Mouse (Mus musculus): ENCODE results near the gene Ctdspl. TPM values are rescaled to one million over a fixed set of nuclear protein-coding genes. Genes with fewer than 3 reads are reported as not detected.

The Ctdspl gene
- polyA plus RNA-seq, 1 experiment from 2014 or later: 17.4 TPM

GRCm38 (mm10) chr9:119080040-119080675, 153.9 kb downstream of the Ctdspl start:
- Histone ChIP-seq H3K9ac (no peak overlapping the region), H3K27ac (no peak overlapping the region), H3K27me3 (replicated peaks) (no peaks in the 10 kb centered on the region), H3K9me3 (no peaks in the 10 kb centered on the region), H3K4me1 (peaks cover 21% of the 10 kb centered on the region), H3K4me3 (replicated peaks) (no peak overlapping the region), H3K4me2 (no peak overlapping the region), H3K36me3 (peaks cover 17% of the 10 kb centered on the region; the same call in 1 of the 2 replicates)
- no peak for ATAC-seq (ENCODE audit: insufficient read depth, low FRiP score, low read depth)
- 67% methylated on average over 5 of the region's 5 CpGs for WGBS

GRCm38 (mm10) chr9:119082039-119082438, 155.8 kb downstream of the Ctdspl start:
- 30% methylated on average over 8 of the region's 8 CpGs for WGBS
- H3K27me3 ChIP-seq (replicated peaks): no peaks in the 10 kb centered on the region
- H3K36me3 ChIP-seq: peaks cover 8% of the 10 kb centered on the region; the same call in 1 of the 2 replicates
- H3K4me3 ChIP-seq (replicated peaks): no peak overlapping the region
- peak overlapping the region; percentile 68 for H3K27ac ChIP-seq
- H3K4me1 ChIP-seq: peaks cover 26% of the 10 kb centered on the region
- peak; percentile 23; the same call in 1 of the 2 replicates for ATAC-seq (ENCODE audit: insufficient read depth, low FRiP score, low read depth)
- H3K9ac ChIP-seq: no peak overlapping the region
- no peak overlapping the region for H3K4me2 ChIP-seq
- no peaks in the 10 kb centered on the region for H3K9me3 ChIP-seq

- Histone ChIP-seq H3K4me3 (replicated peaks) (no peak overlapping the region), H3K9ac (no peak overlapping the region), H3K9me3 (no peaks in the 10 kb centered on the region), H3K4me1 (peaks cover 32% of the 10 kb centered on the region), H3K27ac (peak overlapping the region; percentile 68), H3K27me3 (replicated peaks) (no peaks in the 10 kb centered on the region), H3K4me2 (no peak overlapping the region), H3K36me3 (peaks cover 8% of the 10 kb centered on the region; the same call in 1 of the 2 replicates)
- ATAC-seq (ENCODE audit: insufficient read depth, low FRiP score, low read depth): no peak
- 74% methylated on average over 7 of the region's 7 CpGs for WGBS
These were observed 156.6 kb downstream of the Ctdspl start for GRCm38 (mm10) chr9:119082656-119083430.

GRCm38 (mm10) chr9:119083966-119084365, 157.7 kb downstream of the Ctdspl start:
- H3K9me3 ChIP-seq: no peaks in the 10 kb centered on the region
- H3K4me2 ChIP-seq: no peak overlapping the region
- no peak overlapping the region for H3K27ac ChIP-seq
- no peak for ATAC-seq (ENCODE audit: insufficient read depth, low FRiP score, low read depth)
- WGBS: 58% methylated on average over 10 of the region's 10 CpGs
- peaks cover 3% of the 10 kb centered on the region; the same call in 1 of the 2 replicates for H3K36me3 ChIP-seq
- peaks cover 37% of the 10 kb centered on the region for H3K4me1 ChIP-seq
- H3K27me3 ChIP-seq (replicated peaks): no peaks in the 10 kb centered on the region
- no peak overlapping the region for H3K9ac ChIP-seq
- H3K4me3 ChIP-seq (replicated peaks): no peak overlapping the region

GRCm38 (mm10) chr9:119086451-119086850, 160.2 kb downstream of the Ctdspl start:
- H3K4me1 ChIP-seq: peaks cover 39% of the 10 kb centered on the region
- H3K4me3 ChIP-seq (replicated peaks): no peak overlapping the region
- no peak overlapping the region for H3K9ac ChIP-seq
- 0 out of 2 replicates have a peak, but pooled peaks cover 2% of the 10 kb centered on the region for H3K36me3 ChIP-seq
- 29% methylated on average over 1 of the region's 1 CpGs for WGBS
- no peak overlapping the region for H3K4me2 ChIP-seq
- H3K27ac ChIP-seq: no peak overlapping the region
- H3K27me3 ChIP-seq (replicated peaks): no peaks in the 10 kb centered on the region
- H3K9me3 ChIP-seq: no peaks in the 10 kb centered on the region
- ATAC-seq (ENCODE audit: insufficient read depth, low FRiP score, low read depth): no peak

DNA sequence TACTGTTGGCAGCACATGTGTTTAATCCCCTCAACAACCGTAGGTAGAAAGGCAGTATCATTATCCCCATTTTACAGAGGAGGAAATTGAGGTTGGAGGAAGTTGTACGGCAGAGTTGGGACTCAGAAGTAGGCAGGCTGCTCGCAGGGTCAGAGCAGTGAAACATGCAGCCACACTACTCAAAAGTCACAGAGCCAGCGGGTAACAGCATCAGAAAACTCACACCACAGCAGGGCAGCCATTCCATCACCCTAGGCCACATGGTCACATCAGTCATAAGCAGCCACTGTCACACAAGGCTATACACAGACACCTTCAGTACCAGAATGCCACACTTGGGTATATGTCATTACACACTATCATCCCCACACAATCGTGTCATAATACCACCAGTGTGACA, 161.1 kb downstream of the Ctdspl start:
- H3K9ac ChIP-seq: no peak overlapping the region
- 81% methylated on average over 5 of the region's 5 CpGs for WGBS
- peak overlapping the region; percentile 51; the same call in 1 of the 2 replicates for H3K4me3 ChIP-seq (replicated peaks)
- no peaks in the 10 kb centered on the region for H3K9me3 ChIP-seq
- no peak for ATAC-seq (ENCODE audit: insufficient read depth, low FRiP score, low read depth)
- H3K36me3 ChIP-seq: 0 out of 2 replicates have a peak, but pooled peaks cover 2% of the 10 kb centered on the region
- H3K27me3 ChIP-seq (replicated peaks): no peaks in the 10 kb centered on the region
- peaks cover 41% of the 10 kb centered on the region for H3K4me1 ChIP-seq
- peak overlapping the region; percentile 75 for H3K4me2 ChIP-seq
- peak overlapping the region; percentile 95; the same call in 1 of the 2 replicates for H3K27ac ChIP-seq

DNA sequence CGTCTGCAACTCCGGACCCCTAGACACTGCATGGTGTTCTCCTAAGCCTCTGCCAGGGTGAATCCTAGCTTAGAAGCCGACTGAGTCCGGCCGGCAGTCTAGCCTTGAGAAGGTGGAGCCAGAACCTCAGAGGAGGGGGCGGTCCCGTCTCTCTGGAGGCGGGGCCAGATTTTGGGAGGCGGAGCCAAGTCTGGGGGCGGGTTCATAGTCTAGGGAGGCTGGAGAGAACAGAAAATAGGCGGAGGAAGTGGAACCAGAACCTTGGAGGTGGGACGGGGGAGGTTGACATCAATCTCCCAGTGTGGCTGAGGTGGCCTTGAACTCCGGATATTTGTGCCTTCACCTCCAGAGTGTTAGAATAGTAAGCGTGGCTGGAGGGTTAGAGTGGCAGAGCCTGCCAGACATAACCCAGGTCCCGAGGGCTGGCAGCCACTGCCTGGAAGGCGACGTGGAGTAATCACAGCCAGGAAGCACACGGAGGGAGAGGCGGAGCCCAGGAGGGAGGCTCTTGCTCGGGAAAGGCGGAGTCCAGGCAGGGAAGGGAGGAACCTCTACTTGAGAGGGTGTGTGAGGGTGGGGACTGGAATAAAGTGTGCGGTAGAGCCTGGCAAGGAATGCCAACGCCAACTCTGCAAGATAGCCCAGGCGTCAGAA, 162.0 kb downstream of the Ctdspl start:
- peak; percentile 87 for ATAC-seq (ENCODE audit: insufficient read depth, low FRiP score, low read depth)
- no peaks in the 10 kb centered on the region for H3K9me3 ChIP-seq
- WGBS: 2% methylated on average over 24 of the region's 24 CpGs
- H3K4me2 ChIP-seq: peak overlapping the region; percentile 75
- H3K9ac ChIP-seq: no peak overlapping the region
- H3K36me3 ChIP-seq: 0 out of 2 replicates have a peak, but pooled peaks cover 2% of the 10 kb centered on the region
- peaks cover 40% of the 10 kb centered on the region for H3K4me1 ChIP-seq
- H3K27ac ChIP-seq: peak overlapping the region; percentile 95
- H3K27me3 ChIP-seq (replicated peaks): no peaks in the 10 kb centered on the region
- peak overlapping the region; percentile 51 for H3K4me3 ChIP-seq (replicated peaks)

DNA sequence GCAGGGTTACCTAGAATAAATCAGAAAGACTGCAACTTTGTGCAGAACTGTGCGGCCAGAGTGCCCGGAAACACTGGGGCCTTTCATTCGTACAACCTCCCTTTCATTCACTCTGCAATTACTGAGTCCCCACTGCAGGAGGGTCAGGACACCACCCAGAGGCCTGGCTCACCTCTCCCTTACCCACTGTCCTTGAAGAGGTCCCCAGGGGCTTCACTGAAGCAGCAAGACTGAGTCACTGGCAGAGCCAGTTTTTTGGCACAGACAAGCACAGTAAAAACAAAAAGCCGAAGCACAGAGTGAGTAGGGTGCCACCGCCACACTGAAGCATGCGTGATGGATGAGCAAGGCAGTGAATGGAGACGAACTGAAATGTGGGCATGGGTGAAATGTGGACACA, 163.2 kb downstream of the Ctdspl start:
- Histone ChIP-seq H3K9ac (no peak overlapping the region), H3K9me3 (no peaks in the 10 kb centered on the region), H3K4me1 (peaks cover 46% of the 10 kb centered on the region), H3K4me2 (no peak overlapping the region), H3K27ac (no peak overlapping the region), H3K27me3 (replicated peaks) (no peaks in the 10 kb centered on the region), H3K36me3 (0 out of 2 replicates have a peak, but pooled peaks cover under 1% of the 10 kb centered on the region), H3K4me3 (replicated peaks) (no peak overlapping the region)
- no peak for ATAC-seq (ENCODE audit: insufficient read depth, low FRiP score, low read depth)
- WGBS: 63% methylated on average over 7 of the region's 7 CpGs

DNA sequence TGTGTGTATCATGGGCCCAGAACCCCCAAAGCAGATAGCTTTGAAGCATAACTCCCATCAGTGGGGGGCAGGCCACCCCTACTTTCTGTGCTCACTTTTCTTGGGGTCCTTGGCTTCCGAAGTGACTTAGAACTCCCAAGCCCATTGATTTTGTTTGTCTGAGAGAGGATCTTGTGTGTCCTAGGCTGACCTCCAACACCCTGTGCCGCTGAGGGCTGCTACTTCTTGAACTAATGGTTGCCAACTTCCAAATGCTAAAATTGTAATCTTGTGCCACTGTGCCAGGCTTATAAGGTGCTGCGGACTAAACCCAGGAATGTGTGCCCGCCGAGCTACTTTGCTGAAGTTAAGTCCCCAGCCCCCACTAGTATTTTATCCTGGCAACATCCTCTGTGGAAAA, 164.2 kb downstream of the Ctdspl start:
- Histone ChIP-seq H3K4me3 (replicated peaks) (no peak overlapping the region), H3K36me3 (no peaks in the 10 kb centered on the region), H3K27ac (no peak overlapping the region), H3K4me1 (peaks cover 45% of the 10 kb centered on the region), H3K9me3 (no peaks in the 10 kb centered on the region), H3K4me2 (peak overlapping the region; percentile 3; the same call in 1 of the 2 replicates), H3K27me3 (replicated peaks) (no peaks in the 10 kb centered on the region), H3K9ac (no peak overlapping the region)
- no peak for ATAC-seq (ENCODE audit: insufficient read depth, low FRiP score, low read depth)
- WGBS: 90% methylated on average over 5 of the region's 5 CpGs

DNA sequence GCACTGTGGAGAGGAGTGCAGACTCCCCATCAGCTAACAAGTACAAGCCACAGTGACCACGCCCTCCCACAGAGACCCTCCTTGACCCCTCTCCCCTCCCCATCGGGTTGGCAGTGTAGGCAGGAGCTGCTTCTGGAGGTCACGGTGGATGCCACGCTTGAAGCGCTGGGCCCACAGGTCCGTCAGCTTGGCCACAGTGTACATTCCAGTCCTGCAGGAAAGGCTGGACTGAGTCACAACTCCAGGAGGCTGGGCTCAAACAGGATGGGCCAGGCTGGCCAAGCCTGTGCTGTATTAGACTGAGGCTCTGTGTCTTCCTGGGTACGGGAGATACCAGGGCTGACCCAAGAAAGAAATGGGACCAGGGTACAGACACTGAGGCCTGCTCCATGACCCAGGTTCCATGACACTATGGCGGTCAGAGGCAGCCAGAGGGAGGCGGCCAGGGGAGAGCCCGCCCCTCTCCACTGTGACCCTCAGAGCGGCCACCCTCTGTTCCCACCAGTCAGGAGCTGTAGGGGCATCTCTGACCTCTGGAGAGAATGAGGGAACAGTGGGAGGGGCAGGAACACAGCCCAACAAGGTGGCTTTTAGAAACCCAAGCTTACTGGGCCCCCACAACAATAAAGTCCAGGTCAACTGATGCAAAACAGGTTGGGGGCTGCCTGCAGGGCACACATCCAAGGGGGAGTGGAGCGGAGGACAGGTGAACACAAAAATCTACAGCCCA, 165.5 kb downstream of the Ctdspl start:
- no peak for ATAC-seq (ENCODE audit: insufficient read depth, low FRiP score, low read depth)
- H3K36me3 ChIP-seq: no peaks in the 10 kb centered on the region
- H3K27ac ChIP-seq: no peak overlapping the region
- 70% methylated on average over 12 of the region's 12 CpGs for WGBS
- H3K9me3 ChIP-seq: no peaks in the 10 kb centered on the region
- peak overlapping the region; percentile 52 for H3K4me3 ChIP-seq (replicated peaks)
- H3K4me2 ChIP-seq: peak overlapping the region; percentile 75
- H3K9ac ChIP-seq: no peak overlapping the region
- H3K27me3 ChIP-seq (replicated peaks): no peaks in the 10 kb centered on the region
- peaks cover 37% of the 10 kb centered on the region for H3K4me1 ChIP-seq

Measured in stomach, embryonic 15.5 days (tissue).